Mouse (Mus musculus) mesoderm, embryonic 11.5 days (tissue): ENCODE results near the gene Sin3b.
"Not testable (repeated sequence)": the region's sequence is repeated elsewhere in the genome, so short reads cannot be mapped to it uniquely, and the experiment has no call there.

Source experiments
- DNase-seq: peaks from one replicate; pipeline ENCODE4 v3.0.0-alpha.2; 2012; ENCODE audit warnings: low read depth, low spot score

Gene Sin3b

DNA sequence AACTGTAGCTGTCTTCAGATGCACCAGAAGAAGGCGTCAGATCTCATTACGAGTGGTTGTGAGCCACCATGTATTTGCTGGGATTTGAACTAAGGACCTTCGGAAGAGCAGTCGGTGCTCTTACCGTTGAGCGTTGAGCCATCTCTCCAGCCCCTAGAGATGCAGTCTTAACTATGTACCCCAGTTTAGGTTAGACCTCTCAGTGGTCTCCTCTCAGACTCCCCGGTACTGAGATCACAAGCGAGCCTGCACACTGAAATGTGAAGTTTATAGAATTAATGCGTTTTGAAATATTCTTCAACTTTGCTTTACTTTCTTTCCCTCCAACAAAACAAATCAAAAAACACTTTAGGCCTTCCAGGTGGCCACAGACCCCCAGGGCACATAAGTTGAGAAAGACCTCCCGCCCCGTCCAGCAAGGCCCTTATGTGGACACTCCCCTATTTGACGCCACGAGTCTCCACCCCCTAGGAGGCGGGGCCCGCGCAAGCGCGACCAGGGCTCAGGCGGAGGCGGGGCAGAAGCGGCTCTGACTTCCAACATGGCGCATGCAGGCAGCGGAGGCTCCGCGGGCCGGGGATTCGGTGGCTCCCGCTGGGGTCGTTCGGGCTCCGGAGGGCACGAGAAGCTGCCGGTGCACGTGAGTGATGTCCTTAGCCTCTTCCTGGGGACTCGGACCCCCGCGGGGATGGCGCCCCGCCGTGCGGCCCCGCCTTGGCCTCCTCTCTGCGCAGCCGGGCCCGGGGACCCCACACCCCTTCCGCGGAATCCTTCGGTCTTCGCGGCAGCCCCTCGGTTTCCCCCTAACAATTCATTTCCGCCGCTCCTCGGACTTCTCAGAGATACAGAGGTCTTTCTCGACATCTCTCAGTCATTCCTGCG is at the start of gene Sin3b:
Gene Sin3b, plus strand, starts transcription at position 517 of the 882 bp plus-strand sequence.
- peak; percentile 93 for DNase-seq

DNA sequence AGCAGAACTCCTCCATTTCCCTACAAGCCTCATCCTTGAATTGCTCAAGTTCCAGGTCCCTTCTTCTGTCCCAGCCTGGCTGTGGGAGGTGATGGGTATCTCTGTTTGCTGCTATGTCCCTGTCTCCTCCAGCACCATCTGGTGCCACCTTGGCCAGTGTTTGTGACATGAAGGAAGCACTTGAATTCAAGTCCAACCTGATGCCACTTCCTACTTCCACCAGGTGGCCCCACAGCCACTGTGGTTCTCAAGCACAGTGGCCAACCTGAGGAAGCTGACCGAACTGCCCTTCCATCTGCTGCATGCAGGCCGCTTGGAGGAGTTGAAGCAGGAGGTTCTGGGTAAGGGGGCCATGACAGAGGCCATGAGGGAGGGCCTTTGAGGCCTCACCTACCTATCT is 48.9 kb upstream of the Sin3b start:
- no peak for DNase-seq

DNA sequence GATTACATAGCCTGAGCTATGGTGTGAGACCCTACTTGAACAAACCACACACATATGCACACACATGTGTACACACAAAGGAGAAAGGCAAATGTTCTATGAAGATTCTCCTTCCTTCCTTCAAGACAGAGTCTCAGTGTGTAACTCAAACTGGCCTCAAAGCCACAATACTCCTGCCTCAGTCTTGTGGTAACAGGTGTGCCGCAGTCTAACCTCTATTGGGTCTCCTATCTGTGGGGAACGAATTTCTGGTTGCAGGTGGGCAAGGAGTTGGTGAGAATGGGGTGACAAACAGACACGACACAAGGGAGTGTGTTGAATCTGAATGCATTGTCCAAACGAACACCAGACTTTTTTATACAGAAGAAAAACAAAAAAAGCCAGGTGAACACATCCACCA is 46.6 kb upstream of the Sin3b start:
- no peak for DNase-seq

DNA sequence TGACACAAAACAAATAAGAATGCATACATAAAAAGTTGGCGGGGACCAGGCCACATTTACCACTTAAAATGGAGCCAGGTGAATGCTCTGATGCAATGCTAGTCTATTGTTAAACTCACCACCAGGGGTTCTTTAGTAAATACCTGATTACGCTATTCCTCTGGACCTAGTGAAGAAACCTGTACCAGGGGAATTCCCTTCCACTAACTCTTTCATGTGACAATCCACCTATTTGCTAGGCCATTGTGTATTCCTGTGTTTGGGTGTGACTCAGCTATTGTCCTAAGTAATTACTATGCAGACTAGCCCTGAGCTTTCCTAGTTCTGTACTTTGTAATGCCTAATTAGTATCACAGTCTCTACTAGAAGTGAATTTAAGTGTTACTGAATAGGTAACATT is 46.2 kb upstream of the Sin3b start:
- not testable (repeated sequence) for DNase-seq

DNA sequence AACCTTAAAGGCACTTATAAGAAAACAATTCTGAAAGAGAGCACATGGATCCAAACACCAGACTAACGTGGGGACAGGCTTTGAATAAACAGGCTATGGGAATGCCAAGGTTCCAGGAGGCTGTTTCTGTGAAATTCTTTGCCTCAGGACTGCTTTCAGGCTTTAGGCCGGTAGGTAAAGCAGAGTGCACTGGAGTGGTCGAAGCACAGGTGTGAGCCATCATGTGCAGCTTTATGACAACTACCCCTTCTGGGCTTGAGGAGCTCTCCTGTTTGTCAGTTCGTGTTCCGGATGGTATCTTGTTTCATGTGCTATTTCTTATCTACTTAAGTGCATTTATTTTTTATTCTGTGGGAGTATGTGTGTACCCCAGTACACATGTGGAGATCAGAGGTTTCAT is 45.8 kb upstream of the Sin3b start:
- DNase-seq, result no peak

DNA sequence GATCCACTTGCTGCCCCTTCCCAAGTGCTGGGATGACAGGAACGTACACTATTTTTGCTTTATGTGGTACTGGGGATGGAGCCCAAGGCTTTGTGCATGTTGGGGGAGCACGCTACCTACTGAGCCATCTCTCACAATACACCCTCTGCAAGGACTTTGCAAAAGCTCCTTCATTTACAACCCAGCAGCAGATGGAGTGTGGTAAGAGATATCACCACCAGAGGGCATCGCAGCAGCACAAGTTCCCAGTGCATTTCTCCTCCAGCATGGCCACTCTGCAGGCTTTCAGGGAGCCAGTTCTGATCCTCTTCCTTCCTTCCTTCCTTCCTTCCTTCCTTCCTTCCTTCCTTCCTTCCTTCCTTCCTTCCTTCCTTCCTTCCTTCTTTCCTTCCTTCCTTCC is 43.0 kb upstream of the Sin3b start:
- peak; percentile 70 for DNase-seq

DNA sequence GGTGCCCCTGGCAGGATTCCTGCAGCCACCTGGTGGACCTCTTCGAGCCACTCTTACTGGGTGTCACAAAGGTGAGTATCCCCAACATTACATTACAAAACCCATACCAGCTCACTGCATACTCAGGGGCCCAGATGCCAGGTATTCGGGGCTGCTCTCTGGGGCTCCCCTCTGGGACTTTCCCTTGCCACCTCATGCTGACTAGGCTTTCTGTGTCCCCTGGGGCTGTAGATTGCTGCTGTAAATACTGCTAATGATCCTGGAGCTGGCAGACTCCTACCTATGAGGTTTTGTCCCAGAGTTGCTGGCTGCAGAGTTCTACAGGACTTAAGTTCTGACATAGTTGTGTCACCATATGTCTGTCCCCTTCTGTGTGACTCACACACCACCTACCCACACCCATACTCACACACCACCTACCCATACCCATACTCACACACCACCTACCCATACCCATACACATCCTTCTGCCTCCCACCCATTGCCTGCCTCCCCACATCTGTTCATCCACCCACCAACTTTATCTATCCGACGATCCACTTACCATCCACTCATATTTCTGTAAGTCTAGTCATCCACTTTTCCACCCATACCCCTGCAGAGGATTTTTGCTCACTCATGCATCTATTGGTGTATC is 40.9 kb upstream of the Sin3b start:
- no peak for DNase-seq

DNA sequence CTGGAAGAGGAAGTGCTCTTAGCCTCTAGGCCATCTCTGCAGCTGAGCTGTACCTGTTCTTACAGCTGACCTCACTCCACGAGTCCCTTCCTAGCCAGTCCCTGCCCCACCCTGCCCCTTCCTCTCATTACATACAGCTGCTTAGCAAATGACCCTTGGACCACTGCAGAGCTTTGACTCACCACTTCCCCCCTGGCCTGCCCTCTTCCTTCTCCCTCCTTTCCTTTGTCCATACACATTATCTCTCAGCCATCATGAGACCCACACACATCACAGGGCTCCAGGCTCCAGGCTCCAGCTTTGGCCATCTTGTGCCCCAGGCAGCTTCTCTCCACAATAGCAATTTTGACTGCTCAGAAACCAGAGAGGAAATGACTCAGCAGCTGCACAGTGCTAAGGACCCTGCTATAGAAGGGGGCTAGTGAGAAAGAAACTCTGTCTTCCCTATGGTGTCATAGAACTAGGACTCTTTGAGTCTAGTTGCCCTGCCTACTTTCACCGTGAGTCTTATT is 40.0 kb upstream of the Sin3b start:
- no peak for DNase-seq

DNA sequence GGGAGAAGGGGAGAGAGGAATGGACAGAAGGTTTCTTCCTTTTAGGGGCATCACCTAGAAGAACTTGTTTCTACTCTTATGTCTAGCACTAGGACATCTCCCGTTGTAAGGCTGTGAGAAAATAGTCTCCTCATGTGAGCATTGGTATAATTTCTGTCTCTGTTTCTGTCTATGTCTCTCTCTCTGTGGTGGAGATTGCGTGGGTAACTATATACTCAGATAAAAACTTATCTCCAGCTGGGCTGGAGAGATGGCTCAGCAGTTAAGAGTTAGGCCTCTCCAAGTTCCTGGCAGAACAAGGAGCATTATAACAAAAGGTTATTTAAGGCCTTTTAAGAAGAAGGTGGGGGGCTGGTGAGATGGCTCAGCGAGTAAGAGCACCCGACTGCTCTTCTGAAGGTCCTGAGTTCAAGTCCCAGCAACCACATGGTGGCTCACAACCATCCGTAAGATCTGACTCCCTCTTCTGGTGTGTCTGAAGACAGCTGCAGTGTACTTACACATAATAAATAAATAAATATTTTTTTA is 39.4 kb upstream of the Sin3b start:
- DNase-seq, result not testable (repeated sequence)

DNA sequence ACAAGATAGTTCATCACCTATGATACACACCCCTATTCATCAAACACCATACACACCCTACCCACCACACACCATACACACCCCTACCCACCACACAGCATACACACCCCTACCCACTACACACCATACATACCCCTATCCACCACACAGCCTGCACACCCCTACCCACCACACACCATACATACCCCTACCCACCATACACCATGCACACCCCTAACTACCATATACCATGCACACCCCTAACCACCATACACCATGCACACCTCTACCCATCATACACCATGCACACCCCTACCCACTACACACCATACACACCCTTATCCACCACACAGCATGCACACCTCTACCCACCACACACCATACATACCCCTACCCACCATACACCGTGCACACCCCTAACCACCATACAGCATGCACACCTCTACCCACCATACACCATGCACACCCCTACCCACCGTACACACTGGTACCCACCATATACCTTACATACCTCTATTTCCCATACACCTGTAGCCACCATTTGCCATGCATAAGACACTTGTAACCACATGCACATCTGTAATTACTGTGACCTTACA is 24.6 kb upstream of the Sin3b start:
- no peak for DNase-seq

DNA sequence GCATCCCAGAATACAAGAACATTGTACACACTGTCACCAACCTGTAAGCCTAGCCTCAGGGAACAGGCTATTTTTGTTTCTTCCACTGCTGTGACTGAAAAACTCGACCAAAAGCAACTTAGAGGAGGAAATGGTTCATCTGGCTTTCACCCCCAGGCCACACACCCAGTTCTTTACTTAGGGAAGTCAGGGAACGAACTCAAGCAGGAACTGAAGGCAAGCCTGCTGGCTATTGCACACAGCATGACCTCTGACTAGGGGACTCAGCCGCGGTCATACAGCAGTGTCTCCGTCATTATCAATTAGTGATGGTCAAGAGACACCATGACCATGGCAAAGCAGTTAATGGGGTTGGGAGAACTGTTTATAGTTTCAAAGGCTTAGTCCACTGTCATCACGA is 10.5 kb upstream of the Sin3b start:
- peak; percentile 14 for DNase-seq

DNA sequence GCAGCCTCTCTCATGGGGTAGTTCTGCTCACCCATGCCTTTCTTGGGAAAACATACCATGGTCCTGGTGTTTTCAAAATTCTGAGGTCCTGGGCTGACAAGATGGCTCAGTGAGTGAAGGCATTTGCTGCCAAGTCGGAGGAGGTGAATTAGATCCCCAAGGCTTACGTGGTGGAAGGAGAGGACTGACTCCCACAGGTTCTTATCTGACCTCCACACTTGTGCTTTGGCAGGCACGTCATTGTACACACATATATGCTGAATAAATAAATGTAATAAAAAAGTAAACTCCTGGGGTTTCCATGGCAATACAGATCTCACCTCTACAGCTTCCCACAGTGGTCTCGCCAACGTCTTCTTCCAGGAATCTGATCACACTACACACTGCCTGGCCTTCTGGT is 6.5 kb upstream of the Sin3b start:
- no peak for DNase-seq

DNA sequence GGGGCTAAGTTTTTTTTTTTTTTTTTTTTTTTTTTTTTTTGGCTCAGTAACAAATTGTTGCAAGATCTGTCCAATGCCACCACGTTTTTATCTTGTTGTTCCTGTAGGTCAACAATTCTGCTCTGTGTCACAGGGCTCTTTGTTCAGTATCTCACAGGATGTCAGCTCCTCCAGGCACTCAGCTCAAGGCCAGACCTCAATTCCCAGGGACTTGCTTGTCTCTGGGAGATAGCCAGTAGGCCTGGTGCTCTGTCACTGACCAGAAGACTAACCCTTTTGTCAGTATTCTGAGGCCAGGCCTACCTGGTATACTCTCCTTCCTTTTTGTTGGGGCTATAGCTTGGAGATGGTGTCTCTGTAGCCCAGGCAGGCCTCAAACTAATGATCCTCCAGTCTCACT is 2.5 kb upstream of the Sin3b start:
- DNase-seq, result no peak

DNA sequence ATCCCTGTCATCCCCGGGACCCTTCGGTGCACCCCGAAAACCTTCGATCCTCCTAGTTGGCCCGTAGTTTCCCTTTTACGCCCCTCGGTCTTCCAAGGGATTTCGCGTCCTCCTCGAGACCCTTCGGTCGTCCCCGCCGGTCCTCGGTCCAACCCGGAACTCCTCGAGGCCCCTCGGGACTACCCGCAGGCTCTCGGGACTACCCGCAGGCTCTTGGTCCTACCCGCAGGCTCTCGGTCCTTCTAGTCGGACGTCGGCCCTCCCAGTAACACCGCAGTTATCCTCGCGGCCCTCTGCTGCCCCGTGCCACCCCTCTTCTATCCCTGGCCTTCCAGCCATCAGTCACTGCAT is 541 bp downstream of the Sin3b start:
- DNase-seq, result peak; percentile 14

DNA sequence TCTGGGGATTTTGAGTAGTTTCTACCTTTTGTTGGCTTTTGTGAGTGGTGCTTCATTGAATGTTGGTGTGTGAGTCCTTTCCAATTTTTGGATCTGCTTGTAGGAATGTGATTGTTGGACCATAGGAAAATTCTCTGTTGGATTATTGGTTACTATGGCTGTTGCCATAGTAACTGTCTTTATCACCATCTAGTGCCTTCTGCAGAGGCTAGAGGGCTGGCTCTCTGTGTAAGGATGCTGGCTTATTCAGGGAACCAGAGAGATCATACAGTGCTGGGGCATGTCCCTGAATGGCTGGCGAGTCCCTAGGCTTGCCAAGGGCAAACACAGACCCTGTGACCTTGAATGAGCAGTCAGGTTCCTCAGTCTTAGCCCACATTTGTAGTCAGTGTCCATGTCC is 5.6 kb downstream of the Sin3b start:
- DNase-seq, result no peak

DNA sequence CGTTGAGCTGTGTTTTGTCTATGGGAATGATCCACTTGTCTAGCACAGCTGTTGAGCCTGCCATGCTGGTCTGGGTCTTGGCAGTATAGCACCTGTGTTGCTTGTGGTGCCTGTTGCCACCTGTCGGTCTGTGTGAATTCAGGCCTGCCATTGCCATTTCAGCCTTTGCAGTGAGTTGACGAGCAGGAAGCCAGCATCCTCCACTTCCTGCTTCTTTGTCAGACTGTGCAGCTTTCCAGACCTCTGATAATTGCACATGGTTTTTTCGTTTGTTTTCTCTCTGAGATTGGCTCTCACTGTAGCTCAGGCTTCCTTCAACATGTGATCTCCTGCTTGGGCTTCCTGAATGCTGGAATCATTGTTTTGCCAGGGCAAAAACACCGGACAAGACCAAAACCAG is 11.9 kb downstream of the Sin3b start:
- DNase-seq, result no peak

DNA sequence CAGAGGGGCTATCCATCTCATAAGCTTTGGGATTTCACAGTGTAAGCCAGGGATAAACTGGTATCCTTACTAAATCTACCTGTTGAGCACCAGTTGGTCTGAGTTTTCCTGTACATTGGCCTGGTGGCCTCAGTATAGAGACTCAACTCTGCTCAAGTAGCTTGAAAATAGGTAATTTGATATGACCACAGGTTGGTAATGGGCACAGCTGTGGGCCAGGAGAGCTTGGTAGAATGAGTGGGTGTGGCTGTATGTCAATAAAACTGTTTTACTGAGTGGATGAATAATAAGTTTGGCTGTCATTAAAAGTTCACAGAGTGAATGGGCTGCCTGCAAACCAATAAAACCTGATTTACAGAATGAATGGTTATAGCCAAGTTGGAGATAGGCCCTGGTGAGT is 13.8 kb downstream of the Sin3b start:
- DNase-seq, result no peak

DNA sequence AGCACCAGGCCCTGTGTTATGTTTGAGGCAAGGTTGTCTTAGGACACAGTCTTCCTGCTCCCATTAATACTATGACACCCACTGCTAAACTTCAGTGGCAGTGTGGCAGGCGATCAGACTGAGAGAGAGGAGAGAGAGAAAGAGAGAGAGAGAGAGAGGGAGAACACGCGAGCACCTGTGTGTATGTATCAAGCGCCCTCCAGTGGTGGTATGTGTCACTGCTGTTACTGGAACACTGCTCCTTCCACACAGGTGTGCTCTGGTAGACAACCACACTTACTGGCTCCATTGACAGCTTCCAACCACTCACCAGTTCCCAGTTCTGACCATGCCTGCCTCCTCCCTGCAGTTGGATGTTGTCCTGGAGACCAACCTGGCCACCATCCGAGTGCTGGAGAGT is 23.0 kb downstream of the Sin3b start:
- peak; percentile 39 for DNase-seq

DNA sequence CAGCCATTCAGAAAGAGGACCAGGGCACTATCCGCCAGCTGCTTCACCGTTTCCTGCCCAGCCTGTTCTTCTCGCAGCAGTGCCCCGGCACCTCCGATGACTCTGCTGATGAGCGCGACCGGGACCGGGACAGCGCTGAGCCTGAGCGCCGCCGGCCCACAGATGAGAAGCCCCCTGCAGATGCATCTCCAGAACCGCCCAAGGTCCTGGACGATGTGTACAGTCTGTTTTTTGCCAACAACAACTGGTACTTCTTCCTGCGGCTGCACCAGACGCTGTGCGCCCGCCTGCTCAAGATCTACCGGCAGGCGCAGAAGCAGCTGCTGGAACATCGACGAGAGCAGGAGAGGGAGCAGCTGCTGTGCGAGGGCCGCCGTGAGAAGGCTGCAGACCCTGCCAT is 26.8 kb downstream of the Sin3b start:
- no peak for DNase-seq

DNA sequence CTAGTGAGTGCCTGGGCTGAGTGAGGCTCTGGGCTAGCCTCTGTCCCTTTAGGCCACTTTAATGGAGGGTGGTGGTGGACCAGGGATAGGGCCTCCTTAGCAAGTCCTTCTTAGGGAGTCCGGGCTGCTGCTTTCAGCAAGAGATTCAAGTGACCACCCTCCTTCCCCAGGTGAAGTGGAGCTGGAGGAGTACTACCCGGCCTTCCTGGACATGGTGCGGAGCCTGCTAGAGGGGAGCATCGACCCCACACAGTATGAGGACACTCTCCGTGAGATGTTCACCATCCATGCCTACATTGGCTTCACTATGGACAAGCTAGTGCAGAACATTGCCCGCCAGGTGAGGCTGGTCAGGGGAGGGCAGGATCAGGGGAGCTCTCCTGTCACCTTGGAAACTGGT is 27.2 kb downstream of the Sin3b start:
- DNase-seq, result no peak

DNA sequence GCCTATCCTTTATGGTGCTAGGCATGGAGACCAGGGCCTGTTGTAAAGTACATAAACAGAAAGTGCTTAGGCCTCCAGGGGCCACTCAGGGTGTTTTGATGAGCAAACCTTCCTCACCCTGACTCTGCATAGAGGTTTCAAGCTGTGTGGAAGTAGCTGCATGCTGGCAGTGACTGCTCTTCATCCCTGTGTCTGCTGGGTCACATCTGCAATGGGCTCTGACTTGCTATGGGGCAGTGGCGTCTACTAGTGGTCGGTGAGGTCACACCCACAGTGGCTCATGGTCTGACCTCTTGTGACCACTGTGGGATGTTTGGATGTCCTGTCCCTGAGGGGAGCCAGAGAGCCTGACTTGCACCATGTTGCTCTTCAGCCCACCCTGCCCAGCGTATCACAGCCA is 28.0 kb downstream of the Sin3b start:
- no peak for DNase-seq

DNA sequence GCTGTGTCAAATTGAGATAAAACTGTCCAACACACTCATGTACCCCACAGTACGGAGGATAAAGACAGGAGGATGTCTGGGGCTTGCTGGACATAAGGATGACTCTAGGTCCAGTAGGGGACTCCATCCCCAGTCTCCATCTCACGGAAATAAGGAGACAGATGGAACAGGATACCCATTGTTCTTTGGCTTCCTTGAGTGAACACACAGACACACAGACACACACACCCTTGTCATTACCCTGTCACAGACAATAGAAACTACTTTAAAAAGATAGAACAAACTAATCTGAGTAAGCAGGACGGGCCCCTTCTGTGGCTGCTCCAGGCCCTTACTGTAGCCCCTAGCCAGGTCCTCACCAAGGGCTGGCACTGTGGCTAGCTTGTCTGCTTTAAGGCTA is 29.2 kb downstream of the Sin3b start:
- DNase-seq, result no peak

DNA sequence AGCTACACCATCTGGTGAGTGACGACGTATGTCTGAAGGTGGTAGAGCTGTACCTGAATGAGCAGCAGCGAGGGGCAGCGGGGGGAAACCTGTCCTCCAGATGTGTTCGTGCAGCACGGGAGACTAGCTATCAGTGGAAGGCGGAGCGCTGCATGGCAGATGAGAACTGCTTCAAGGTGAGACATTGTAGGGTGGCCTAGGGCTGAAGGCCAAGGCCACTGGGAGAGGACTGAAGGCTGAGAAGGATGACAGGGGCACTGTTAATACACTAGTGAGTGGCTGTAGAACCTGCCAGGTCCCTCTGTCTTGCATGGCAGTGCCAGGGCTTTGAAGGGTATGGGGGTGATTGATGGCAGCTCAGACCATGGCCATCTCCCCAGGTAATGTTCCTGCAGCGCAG is 30.1 kb downstream of the Sin3b start:
- DNase-seq, result no peak
